Mouse (Mus musculus) CD4-positive naive resting alpha-beta T cell, adult 76 days (primary cell): ENCODE results near the gene Fam240b. TPM values are rescaled to one million over a fixed set of nuclear protein-coding genes. Genes with fewer than 3 reads are reported as not detected.

ENCODE experiments used
- total RNA-seq: library from RNA; stranded (reverse); gene quantifications from one replicate; pipeline ENCODE4 v1.2.4, GENCODE M21; 2023

The Fam240b gene
- total RNA-seq, result not detected

GRCm38 (mm10) chr13:64497692-64498091 lies at the start of gene Fam240b:
Gene Fam240b (minus strand): TSS chr13:64497792.

GRCm38 (mm10) chr13:64432017-64432995 lies 65.3 kb downstream of the Fam240b start, which contains the start of gene Cdk20:
Gene Cdk20 (plus strand): TSS chr13:64432314.

Other genes starting within 250 kb of the Fam240b start
- gene Cdc14b, start 222.5 kb downstream of the Fam240b start, total RNA-seq, result 18.8 TPM
- 46.8 TPM for gene Aaed1, start 185.1 kb downstream of the Fam240b start, total RNA-seq
- 30.1 TPM for gene Ctsl, start 126.9 kb downstream of the Fam240b start, total RNA-seq
- gene Cdk20, start 65.5 kb downstream of the Fam240b start, total RNA-seq, result 4.1 TPM